Mouse (Mus musculus): ENCODE results near the gene Dpp6. TPM values are rescaled to one million over a fixed set of nuclear protein-coding genes. Genes with fewer than 3 reads are reported as not detected.

Gene Dpp6
- polyA plus RNA-seq, 1 experiment from 2014 or later = 1.3 TPM

DNA sequence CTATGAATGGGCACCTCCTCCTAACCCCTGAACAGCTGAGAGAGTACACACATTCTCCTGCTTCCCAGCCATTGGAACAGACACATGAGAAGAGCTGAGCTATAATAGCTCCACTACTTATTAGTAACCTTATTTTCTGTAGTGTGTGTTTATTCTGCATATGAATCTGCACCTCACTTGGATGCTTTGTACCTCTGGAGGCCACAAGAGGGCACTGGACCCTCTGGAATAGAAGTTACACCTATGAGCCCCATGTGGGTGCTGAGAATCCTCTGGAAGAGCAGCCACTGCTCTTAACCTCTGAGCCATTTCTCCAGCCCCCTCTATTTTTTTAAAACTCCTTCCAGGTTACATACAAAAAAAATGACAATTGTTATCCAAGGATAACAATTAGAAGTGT is 888.0 kb downstream of the Dpp6 start:
- Histone ChIP-seq H3K4me1 (replicated peaks; ENCODE audit: insufficient read depth, low read length) (peaks cover 5% of the 10 kb centered on the region), H3K27me3 (ENCODE audit: insufficient read depth, low read length) (no peaks in the 10 kb centered on the region), H3K27ac (no peak overlapping the region), H3K36me3 (ENCODE audit: insufficient read depth, low read length) (no peaks in the 10 kb centered on the region), H3K4me3 (replicated peaks; ENCODE audit: low read depth, low read length) (no peak overlapping the region), H3K9ac (ENCODE audit: low read depth, low read length) (no peak overlapping the region), H3K4me2 (ENCODE audit: low read length) (no peak overlapping the region), H3K9me3 (replicated peaks; ENCODE audit: low read length) (no peaks in the 10 kb centered on the region)
- no peak for DNase-seq (ENCODE audit: low spot score)
- ATAC-seq (replicated peaks; ENCODE audit: low FRiP score, low read depth) = no peak
- peak; percentile 27; the same call in 1 of the 2 replicates for TF ChIP-seq CTCF (IDR thresholded peaks at IDR 0.05; ENCODE audit: low read depth)

DNA sequence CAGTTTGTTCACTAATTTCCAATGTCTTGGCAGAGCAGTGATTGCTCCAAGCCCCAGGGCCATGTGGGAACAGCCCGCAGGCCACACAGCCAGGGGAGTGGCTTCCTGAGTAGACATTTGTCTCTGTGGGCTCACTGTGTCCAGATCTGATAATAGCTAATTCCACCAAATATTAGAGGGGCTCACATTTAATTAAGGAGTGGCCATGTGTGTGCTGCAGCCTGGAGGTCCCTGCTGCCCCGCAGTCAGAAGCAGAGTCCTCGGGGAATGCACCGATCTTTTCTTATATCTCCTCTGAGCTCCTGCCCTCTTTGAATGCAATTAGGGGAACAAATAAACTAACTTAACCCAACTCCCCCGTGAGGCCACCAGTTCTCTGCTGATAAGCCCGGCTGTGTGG is 889.5 kb downstream of the Dpp6 start:
- H3K4me3 ChIP-seq (replicated peaks; ENCODE audit: low read depth, low read length) = no peak overlapping the region
- TF ChIP-seq CTCF (IDR thresholded peaks at IDR 0.05; ENCODE audit: low read depth) = no peak
- H3K36me3 ChIP-seq (ENCODE audit: insufficient read depth, low read length) = no peaks in the 10 kb centered on the region
- DNase-seq (ENCODE audit: low spot score) (no peak), ATAC-seq (replicated peaks; ENCODE audit: low FRiP score, low read depth) (no peak)
- 47% methylated on average over 6 of the region's 6 CpGs for WGBS
- H3K4me1 ChIP-seq (replicated peaks; ENCODE audit: insufficient read depth, low read length) = peaks cover 5% of the 10 kb centered on the region
- H3K9ac ChIP-seq (ENCODE audit: low read depth, low read length) = no peak overlapping the region
- H3K27ac ChIP-seq = no peak overlapping the region
- no peaks in the 10 kb centered on the region for H3K27me3 ChIP-seq (ENCODE audit: insufficient read depth, low read length)
- H3K4me2 ChIP-seq (ENCODE audit: low read length) = no peak overlapping the region
- no peaks in the 10 kb centered on the region for H3K9me3 ChIP-seq (replicated peaks; ENCODE audit: low read length)

DNA sequence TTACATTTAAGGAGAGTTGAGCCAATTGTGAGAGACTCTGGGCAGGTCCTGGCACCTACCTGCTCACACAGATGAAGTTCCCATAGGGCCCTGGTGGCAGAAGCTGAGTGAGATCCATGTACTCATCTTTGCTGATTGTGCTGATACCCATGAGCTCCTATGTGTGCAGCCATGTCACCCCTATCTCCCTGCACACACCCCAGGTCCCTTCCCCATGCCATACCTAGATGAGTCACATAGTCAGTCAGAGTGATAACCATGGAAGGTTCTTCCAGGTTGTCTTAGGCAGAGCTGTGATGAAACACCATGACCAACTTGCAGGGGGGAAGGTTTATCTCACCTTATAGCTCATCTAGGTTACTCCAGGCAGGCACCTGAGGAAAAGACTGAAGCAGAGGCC is 890.3 kb downstream of the Dpp6 start:
- no peak for DNase-seq (ENCODE audit: low spot score)
- Histone ChIP-seq H3K4me3 (replicated peaks; ENCODE audit: low read depth, low read length) (no peak overlapping the region), H3K4me2 (ENCODE audit: low read length) (no peak overlapping the region), H3K9ac (ENCODE audit: low read depth, low read length) (no peak overlapping the region), H3K27me3 (ENCODE audit: insufficient read depth, low read length) (no peaks in the 10 kb centered on the region), H3K4me1 (replicated peaks; ENCODE audit: insufficient read depth, low read length) (peaks cover 5% of the 10 kb centered on the region), H3K27ac (no peak overlapping the region), H3K9me3 (replicated peaks; ENCODE audit: low read length) (no peaks in the 10 kb centered on the region), H3K36me3 (ENCODE audit: insufficient read depth, low read length) (no peaks in the 10 kb centered on the region)
- no peak for TF ChIP-seq CTCF (IDR thresholded peaks at IDR 0.05; ENCODE audit: low read depth)
- ATAC-seq (replicated peaks; ENCODE audit: low FRiP score, low read depth) = no peak

DNA sequence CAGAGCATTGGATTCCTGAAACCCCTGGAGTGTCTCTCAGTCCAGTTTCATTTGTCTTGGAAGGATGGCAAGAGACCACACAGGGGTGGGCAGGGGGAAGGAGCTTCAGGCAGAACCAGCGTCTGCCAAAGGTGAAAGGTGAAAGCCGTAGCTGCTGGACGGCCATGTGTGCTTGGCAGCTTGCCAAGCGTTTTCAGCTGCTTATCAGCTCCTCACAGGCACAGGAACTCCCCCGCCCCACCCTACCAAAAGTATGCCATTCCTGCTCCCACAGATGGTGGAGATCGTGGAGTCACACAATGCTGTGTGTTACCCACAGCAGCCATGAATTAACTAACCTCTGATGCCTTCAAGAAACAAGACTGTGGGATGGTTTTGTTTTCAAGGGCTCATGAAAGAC is 891.2 kb downstream of the Dpp6 start:
- Histone ChIP-seq H3K36me3 (ENCODE audit: insufficient read depth, low read length) (no peaks in the 10 kb centered on the region), H3K4me2 (ENCODE audit: low read length) (no peak overlapping the region), H3K27ac (no peak overlapping the region), H3K9ac (ENCODE audit: low read depth, low read length) (no peak overlapping the region), H3K27me3 (ENCODE audit: insufficient read depth, low read length) (no peaks in the 10 kb centered on the region), H3K4me3 (replicated peaks; ENCODE audit: low read depth, low read length) (no peak overlapping the region), H3K4me1 (replicated peaks; ENCODE audit: insufficient read depth, low read length) (peaks cover 5% of the 10 kb centered on the region), H3K9me3 (replicated peaks; ENCODE audit: low read length) (no peaks in the 10 kb centered on the region)
- peak; percentile 17 for DNase-seq (ENCODE audit: low spot score)
- WGBS = 11% methylated on average over 6 of the region's 6 CpGs
- TF ChIP-seq CTCF (IDR thresholded peaks at IDR 0.05; ENCODE audit: low read depth) = no peak
- ATAC-seq (replicated peaks; ENCODE audit: low FRiP score, low read depth) = no peak; the same call in 1 of the 2 replicates

DNA sequence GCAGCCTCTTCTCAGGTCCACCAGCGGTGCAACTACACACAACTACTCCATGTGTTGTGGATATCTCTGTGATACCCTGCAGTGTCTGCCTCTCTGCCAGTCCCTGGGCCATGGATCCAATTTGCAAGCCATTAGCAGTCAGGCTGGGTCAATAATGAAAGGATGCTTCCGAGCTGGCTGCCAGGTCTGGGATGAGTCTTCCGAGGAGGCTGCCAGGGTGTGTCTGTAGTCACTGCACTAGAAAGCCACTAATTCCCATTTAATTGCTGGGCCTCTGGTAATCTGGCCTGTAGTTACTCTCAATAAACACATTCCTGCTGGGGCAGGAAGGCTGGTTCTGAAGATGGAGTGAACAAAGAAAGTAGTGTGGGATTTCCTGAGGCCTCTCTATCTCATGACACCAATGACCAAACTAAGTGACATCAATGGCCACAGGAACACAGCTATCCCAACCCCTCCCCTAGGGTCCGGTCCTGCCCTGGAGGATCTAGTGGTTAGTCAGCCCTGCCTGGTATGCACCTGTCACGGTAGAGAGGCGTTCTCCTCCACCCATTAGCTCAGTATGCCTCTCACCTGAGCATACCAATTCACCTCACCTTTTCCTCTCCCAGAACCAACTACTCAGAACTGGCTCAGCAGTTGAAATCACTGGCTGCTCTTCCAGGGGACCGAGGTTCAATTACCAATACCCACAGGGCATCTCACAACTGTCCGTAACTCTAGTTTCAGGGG is 894.6 kb downstream of the Dpp6 start:
- Histone ChIP-seq H3K27me3 (ENCODE audit: insufficient read depth, low read length) (no peaks in the 10 kb centered on the region), H3K4me2 (ENCODE audit: low read length) (no peak overlapping the region), H3K4me1 (replicated peaks; ENCODE audit: insufficient read depth, low read length) (peaks cover 5% of the 10 kb centered on the region), H3K9me3 (replicated peaks; ENCODE audit: low read length) (no peaks in the 10 kb centered on the region), H3K4me3 (replicated peaks; ENCODE audit: low read depth, low read length) (no peak overlapping the region), H3K9ac (ENCODE audit: low read depth, low read length) (no peak overlapping the region), H3K27ac (no peak overlapping the region; the same call in 1 of the 2 replicates), H3K36me3 (ENCODE audit: insufficient read depth, low read length) (no peaks in the 10 kb centered on the region)
- ATAC-seq (replicated peaks; ENCODE audit: low FRiP score, low read depth) = peak; percentile 57; the same call in 1 of the 2 replicates
- DNase-seq (ENCODE audit: low spot score) = peak; percentile 6
- TF ChIP-seq CTCF (IDR thresholded peaks at IDR 0.05; ENCODE audit: low read depth) = no peak
- WGBS = 47% methylated on average over 8 of the region's 8 CpGs

DNA sequence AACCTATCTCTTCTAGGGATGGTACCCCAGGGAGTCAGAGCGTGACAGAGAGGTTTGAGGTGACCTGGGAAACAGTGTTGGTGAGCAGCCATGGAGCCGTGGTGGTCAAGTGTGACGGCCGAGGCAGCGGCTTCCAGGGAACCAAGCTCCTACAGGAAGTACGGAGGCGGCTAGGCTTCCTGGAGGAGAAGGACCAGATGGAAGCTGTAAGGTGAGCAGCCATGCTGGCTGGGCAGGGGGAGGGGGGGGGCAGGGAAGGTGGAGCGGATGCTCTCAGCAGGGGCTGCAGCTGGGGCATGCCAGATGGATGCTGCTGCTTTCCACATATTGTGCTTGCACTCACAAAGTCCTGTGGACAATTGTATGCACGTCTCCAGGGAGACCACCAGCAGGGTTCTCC is 897.4 kb downstream of the Dpp6 start:
- H3K36me3 ChIP-seq (ENCODE audit: insufficient read depth, low read length) = no peaks in the 10 kb centered on the region
- no peak overlapping the region for H3K4me3 ChIP-seq (replicated peaks; ENCODE audit: low read depth, low read length)
- H3K9me3 ChIP-seq (replicated peaks; ENCODE audit: low read length) = no peaks in the 10 kb centered on the region
- TF ChIP-seq CTCF (IDR thresholded peaks at IDR 0.05; ENCODE audit: low read depth) = no peak
- 0 out of 2 replicates have a peak, but pooled peaks have one; percentile 44 for ATAC-seq (replicated peaks; ENCODE audit: low FRiP score, low read depth)
- no peak overlapping the region for H3K27ac ChIP-seq
- H3K4me2 ChIP-seq (ENCODE audit: low read length) = no peak overlapping the region
- H3K27me3 ChIP-seq (ENCODE audit: insufficient read depth, low read length) = no peaks in the 10 kb centered on the region
- no peak overlapping the region for H3K9ac ChIP-seq (ENCODE audit: low read depth, low read length)
- 20% methylated on average over 9 of the region's 9 CpGs for WGBS
- no peaks in the 10 kb centered on the region; the same call in 1 of the 2 replicates for H3K4me1 ChIP-seq (replicated peaks; ENCODE audit: insufficient read depth, low read length)
- peak; percentile 11 for DNase-seq (ENCODE audit: low spot score)

Measured in kidney, postnatal 0 days (tissue).